Mouse (Mus musculus) ES-E14 (cell line): ENCODE measurements around the gene Gm9495.

Source experiments
- HCFC1 ChIP-seq: IDR thresholded peaks from 2 replicates; pipeline ENCODE4 v1.6.1; 2012; ENCODE audit warnings: low read length, inconsistent platforms, borderline replicate concordance; ENCODE audit not compliant: insufficient read depth
- MAFK ChIP-seq: IDR thresholded peaks from 2 replicates; pipeline ENCODE4 v1.6.1; 2014; ENCODE audit warnings: mild to moderate bottlenecking, low read depth, low read length, inconsistent platforms; ENCODE audit not compliant: insufficient read depth
- ZC3H11A ChIP-seq: IDR thresholded peaks from 2 replicates; pipeline ENCODE4 v1.6.1; 2012; ENCODE audit warnings: low read depth, mild to moderate bottlenecking, inconsistent platforms, low read length, borderline replicate concordance
- ZNF384 ChIP-seq: IDR thresholded peaks from 2 replicates; pipeline ENCODE4 v1.6.1; 2012; ENCODE audit warnings: low read depth, low read length, inconsistent platforms

- no peak for TF ChIP-seq HCFC1
- no peak for TF ChIP-seq MAFK
- TF ChIP-seq ZC3H11A = no peak
- no peak for TF ChIP-seq ZNF384
Observed at GRCm38 (mm10) chr8:69399956-69400443, 53.4 kb downstream of the Gm9495 start.
